Mouse (Mus musculus) ES-E14 (cell line): Measurements from ENCODE around the gene Coq4. TPM values are rescaled to one million over a fixed set of nuclear protein-coding genes. Genes with fewer than 3 reads are reported as not detected.

ENCODE experiments used
- DNase-seq: peaks from one replicate; pipeline ENCODE4 v3.0.0-alpha.2; 2013; ENCODE audit warnings: low read depth, low spot score
- H3K27ac ChIP-seq: 2 replicates; pipeline ENCODE4 v1.5.1; 2012; ENCODE audit warnings: low read depth, mild to moderate bottlenecking, low read length, moderate library complexity, mixed read lengths; ENCODE audit not compliant: poor library complexity, insufficient read depth, severe bottlenecking
- H3K36me3 ChIP-seq: 2 replicates; pipeline ENCODE4 v1.6.1; 2012; ENCODE audit warnings: mild to moderate bottlenecking, low read length, moderate library complexity, mixed read lengths; ENCODE audit not compliant: control insufficient read depth, poor library complexity, insufficient read depth, severe bottlenecking
- H3K4me1 ChIP-seq, 2 experiments: fragments of 150-350 bp in 1 of 2; sonication (generic) in 1 of 2; 2 replicates each; pipeline ENCODE4 v1.6.1; 2012; ENCODE audit warnings: low read length in 2 of 2, mild to moderate bottlenecking in 1 of 2, mixed read lengths in 1 of 2; ENCODE audit not compliant: control insufficient read depth in 2 of 2, insufficient read depth in 2 of 2, poor library complexity in 1 of 2
- H3K4me3 ChIP-seq, 2 experiments: fragments of 150-350 bp in 1 of 2; sonication (generic) in 1 of 2; 2 replicates each; pipeline ENCODE4 v1.5.1; 2012; ENCODE audit warnings: low read length in 2 of 2, low read depth in 1 of 2, mild to moderate bottlenecking in 1 of 2, mixed read lengths in 1 of 2; ENCODE audit not compliant: insufficient read depth in 1 of 2, poor library complexity in 1 of 2, severe bottlenecking in 1 of 2
- H3K9ac ChIP-seq: 2 replicates; pipeline ENCODE4 v1.6.1; 2012; ENCODE audit warnings: low read depth, mild to moderate bottlenecking, low read length, mixed read lengths; ENCODE audit not compliant: poor library complexity, insufficient read depth, severe bottlenecking
- H3K9me3 ChIP-seq: fragments of 150-350 bp; sonication (generic); 2 replicates; pipeline ENCODE4 v1.6.1; 2012; ENCODE audit warnings: low read depth, mild to moderate bottlenecking, low read length; ENCODE audit not compliant: control insufficient read depth, insufficient read depth
- CHD2 ChIP-seq: IDR thresholded peaks from 2 replicates; pipeline ENCODE4 v1.6.1; 2014; ENCODE audit warnings: mild to moderate bottlenecking, low read depth, low read length, inconsistent platforms
- HCFC1 ChIP-seq: IDR thresholded peaks from 2 replicates; pipeline ENCODE4 v1.6.1; 2012; ENCODE audit warnings: low read length, inconsistent platforms, borderline replicate concordance; ENCODE audit not compliant: insufficient read depth
- MAFK ChIP-seq: IDR thresholded peaks from 2 replicates; pipeline ENCODE4 v1.6.1; 2014; ENCODE audit warnings: mild to moderate bottlenecking, low read depth, low read length, inconsistent platforms; ENCODE audit not compliant: insufficient read depth
- ZC3H11A ChIP-seq: IDR thresholded peaks from 2 replicates; pipeline ENCODE4 v1.6.1; 2012; ENCODE audit warnings: low read depth, mild to moderate bottlenecking, inconsistent platforms, low read length, borderline replicate concordance
- ZNF384 ChIP-seq: IDR thresholded peaks from 2 replicates; pipeline ENCODE4 v1.6.1; 2012; ENCODE audit warnings: low read depth, low read length, inconsistent platforms
- in situ Hi-C, 2 experiments: fragments of 600-800 bp; cut with MboI; formaldehyde crosslinking; loops; one replicate each; pipeline ENCODE4 v1.15.1; 2025; ENCODE audit warnings: low sequenced_read_pairs in 2 of 2, inconsistent platforms in 1 of 2; ENCODE audit not compliant: unreplicated experiment in 2 of 2
- total RNA-seq: library from RNA; depleted of rRNA; stranded (reverse); fragments of 300-350 nt; gene quantifications from 2 replicates; pipeline ENCODE4 v1.2.3, GENCODE M21; 2012

Gene Coq4
- total RNA-seq, 1 experiment, result 18.3 TPM

GRCm38 (mm10) chr2:29802827-29803201 lies 15.5 kb downstream of the Coq4 start:
- DNase-seq, result no peak
- Histone ChIP-seq H3K4me1 (peaks cover 0 to 3% of the 10 kb centered on the region in 2 experiments; a peak in 1 of 4 replicates), H3K9me3 (no peaks in the 10 kb centered on the region), H3K36me3 (peaks cover 15% of the 10 kb centered on the region), H3K27ac (no peak overlapping the region), H3K9ac (peak overlapping the region; percentile 85), H3K4me3 (peak overlapping the region; percentile 86 to 92)
- TF ChIP-seq MAFK, result no peak
- no peak for TF ChIP-seq CHD2
- no peak for TF ChIP-seq ZNF384
- TF ChIP-seq ZC3H11A, result no peak
- no peak for TF ChIP-seq HCFC1
- in situ Hi-C loops, result no loop called here

- in situ Hi-C loops, result no loop called here
- H3K36me3 ChIP-seq, result peaks cover 18% of the 10 kb centered on the region
- H3K4me1 ChIP-seq, result peaks cover 0 to 3% of the 10 kb centered on the region in 2 experiments; a peak in 1 of 4 replicates
- peak overlapping the region; percentile 86 to 92 for H3K4me3 ChIP-seq
- no peaks in the 10 kb centered on the region for H3K9me3 ChIP-seq
- TF ChIP-seq CHD2 (no peak), ZNF384 (no peak), HCFC1 (no peak), ZC3H11A (no peak), MAFK (no peak)
- H3K9ac ChIP-seq, result peak overlapping the region; percentile 85; the same call in 1 of the 2 replicates
- no peak overlapping the region for H3K27ac ChIP-seq
- DNase-seq, result no peak
Measured at GRCm38 (mm10) chr2:29803400-29803831, 16.1 kb downstream of the Coq4 start.

- Histone ChIP-seq H3K9ac (no peak overlapping the region), H3K36me3 (peaks cover 29% of the 10 kb centered on the region), H3K4me3 (no peak overlapping the region), H3K4me1 (peaks cover 4 to 14% of the 10 kb centered on the region in 2 experiments; a peak in 3 of 4 replicates), H3K27ac (no peak overlapping the region), H3K9me3 (no peaks in the 10 kb centered on the region)
- in situ Hi-C loops, result no loop called here
- no peak for DNase-seq
- TF ChIP-seq CHD2 (no peak), ZC3H11A (no peak), ZNF384 (no peak), HCFC1 (no peak), MAFK (no peak)
Measured at GRCm38 (mm10) chr2:29815678-29816371, 28.5 kb downstream of the Coq4 start.

GRCm38 (mm10) chr2:29817426-29818232 lies 30.3 kb downstream of the Coq4 start:
- Histone ChIP-seq H3K36me3 (peaks cover 14% of the 10 kb centered on the region), H3K4me3 (no peak overlapping the region), H3K9ac (no peak overlapping the region; the same call in 1 of the 2 replicates), H3K27ac (no peak overlapping the region), H3K4me1 (peaks cover 4 to 18% of the 10 kb centered on the region in 2 experiments; a peak in 3 of 4 replicates), H3K9me3 (no peaks in the 10 kb centered on the region)
- in situ Hi-C loops, result no loop called here
- peak; percentile 88 for DNase-seq
- TF ChIP-seq ZC3H11A (peak; percentile 35; the same call in 1 of the 2 replicates), HCFC1 (no peak), ZNF384 (no peak)
